Mouse (Mus musculus) lung, postnatal 36 days (tissue): ENCODE results near the gene Srpk3.
"Not testable (repeated sequence)": the region's sequence is repeated elsewhere in the genome, so short reads cannot be mapped to it uniquely, and the experiment has no call there.

ENCODE experiments used
- DNase-seq: peaks from one replicate; pipeline ENCODE4 v3.0.0; 2022; ENCODE audit warnings: mixed read lengths

Gene Srpk3

GRCm38 (mm10) chrX:73774168-73774760 lies at the start of gene Srpk3:
Gene Srpk3, plus strand, starts transcription at chrX:73774405.
- DNase-seq: no peak

- DNase-seq: no peak
These were observed 43.3 kb upstream of the Srpk3 start for GRCm38 (mm10) chrX:73730908-73731307.

GRCm38 (mm10) chrX:73738155-73738554 lies 36.0 kb upstream of the Srpk3 start:
- no peak for DNase-seq

GRCm38 (mm10) chrX:73739151-73739550 lies 35.1 kb upstream of the Srpk3 start:
- no peak for DNase-seq

- DNase-seq: not testable (repeated sequence)
These were observed 34.4 kb upstream of the Srpk3 start for GRCm38 (mm10) chrX:73739841-73740240.

GRCm38 (mm10) chrX:73744774-73745481 lies 29.3 kb upstream of the Srpk3 start:
- DNase-seq: no peak

- peak; percentile 24 for DNase-seq
These were observed 25.2 kb upstream of the Srpk3 start for GRCm38 (mm10) chrX:73748977-73749376.

GRCm38 (mm10) chrX:73756334-73757140 lies 17.7 kb upstream of the Srpk3 start, which contains the start of gene Plxnb3:
Gene Plxnb3, plus strand, starts transcription at chrX:73757090.
- DNase-seq: no peak

GRCm38 (mm10) chrX:73758611-73759290 lies 15.5 kb upstream of the Srpk3 start:
- no peak for DNase-seq

- DNase-seq: peak; percentile 83
These were observed 8.9 kb upstream of the Srpk3 start for GRCm38 (mm10) chrX:73765311-73765710.

GRCm38 (mm10) chrX:73767267-73767666 lies 6.9 kb upstream of the Srpk3 start:
- DNase-seq: no peak

GRCm38 (mm10) chrX:73774802-73775483 lies 738 bp downstream of the Srpk3 start:
- DNase-seq: peak; percentile 27

- no peak for DNase-seq
These were observed 8.0 kb downstream of the Srpk3 start for GRCm38 (mm10) chrX:73782227-73782626.

GRCm38 (mm10) chrX:73785666-73786065 lies 11.5 kb downstream of the Srpk3 start:
- no peak for DNase-seq

- peak; percentile 96 for DNase-seq
These were observed 12.4 kb downstream of the Srpk3 start, which contains the start of the genes Idh3g and Ssr4 for GRCm38 (mm10) chrX:73786364-73787224. Gene Idh3g, minus strand, starts transcription at chrX:73786897. Gene Ssr4, plus strand, starts transcription at chrX:73787028.

GRCm38 (mm10) chrX:73787225-73787558 lies 13.0 kb downstream of the Srpk3 start:
- no peak for DNase-seq

- no peak for DNase-seq
These were observed 14.3 kb downstream of the Srpk3 start for GRCm38 (mm10) chrX:73788501-73788900.

- no peak for DNase-seq
These were observed 18.8 kb downstream of the Srpk3 start for GRCm38 (mm10) chrX:73793039-73793438.

- DNase-seq: no peak
These were observed 19.3 kb downstream of the Srpk3 start for GRCm38 (mm10) chrX:73793505-73793904.

GRCm38 (mm10) chrX:73797511-73797910 lies 23.3 kb downstream of the Srpk3 start:
- DNase-seq: no peak

GRCm38 (mm10) chrX:73798502-73798901 lies 24.3 kb downstream of the Srpk3 start:
- peak; percentile 82 for DNase-seq
